Mouse (Mus musculus) cortical plate, adult 2 months (tissue): ENCODE measurements at regions not wholly inside any gene's neighbourhood (a gene's known extent, or its start where the extent isn't known, plus 50 kb on each side); places are given as distances from the start of the nearest gene placed in this dataset.

ENCODE experiments used
- H3K27ac ChIP-seq: fragments of 200-500 bp; 2 replicates; pipeline ENCODE4 v1.5.1; 2012; ENCODE audit warnings: low read length, control low read depth, inconsistent platforms; ENCODE audit not compliant: insufficient read depth
- H3K4me1 ChIP-seq: fragments of 200-500 bp; 2 replicates; pipeline ENCODE4 v1.6.1; 2011; ENCODE audit warnings: low read length; ENCODE audit not compliant: control insufficient read depth, insufficient read depth
- H3K4me3 ChIP-seq: fragments of 200-500 bp; 2 replicates; pipeline ENCODE4 v1.5.1; 2011; ENCODE audit warnings: mild to moderate bottlenecking, low read length, control low read depth; ENCODE audit not compliant: insufficient read depth
- CTCF ChIP-seq: fragments of 200-500 bp; IDR thresholded peaks from 2 replicates; pipeline ENCODE4 v1.5.1; 2011; ENCODE audit warnings: mild to moderate bottlenecking, control low read depth, low read length; ENCODE audit not compliant: insufficient read depth; ENCODE audit errors: extremely low read depth
- POLR2A ChIP-seq: fragments of 200-500 bp; IDR thresholded peaks from 2 replicates; pipeline ENCODE4 v1.6.1; 2011; ENCODE audit warnings: mild to moderate bottlenecking, low read length, control low read depth; ENCODE audit not compliant: insufficient read depth; ENCODE audit errors: extremely low read depth

DNA sequence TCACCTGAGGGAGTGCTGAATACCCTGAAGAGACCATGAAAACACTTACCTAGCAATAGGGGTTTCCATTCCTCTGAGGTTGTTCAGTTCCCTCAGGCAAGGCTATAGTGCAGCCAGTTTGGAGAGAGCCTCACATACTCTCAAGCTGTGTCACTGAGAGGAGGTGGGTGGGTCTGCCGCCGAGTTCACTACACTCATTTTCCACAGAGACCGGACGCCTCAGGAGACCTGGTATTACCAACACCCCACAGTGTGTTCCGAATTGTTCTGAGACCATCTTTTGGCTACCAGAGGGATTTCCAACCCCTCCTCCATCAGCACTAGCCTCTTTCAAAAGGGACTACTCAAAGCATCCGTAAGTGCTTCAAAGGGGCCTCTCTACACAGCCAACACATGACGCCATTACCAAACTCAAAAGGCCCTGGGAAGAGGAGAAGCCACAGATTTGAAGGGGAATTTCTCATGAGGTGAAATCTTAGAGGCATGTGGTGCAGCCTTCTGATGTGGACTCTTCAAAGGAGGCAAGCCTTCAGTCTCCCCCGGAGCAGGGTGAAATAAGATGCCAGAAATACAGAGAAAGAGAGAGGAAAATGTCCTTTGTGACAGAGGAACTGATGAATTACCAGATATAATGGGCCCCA lies 260.1 kb upstream of the Pabpc6 start:
- no peak overlapping the region for H3K4me3 ChIP-seq
- H3K27ac ChIP-seq = no peak overlapping the region
- TF ChIP-seq CTCF (no peak), POLR2A (no peak)
- H3K4me1 ChIP-seq = peaks cover 9% of the 10 kb centered on the region

DNA sequence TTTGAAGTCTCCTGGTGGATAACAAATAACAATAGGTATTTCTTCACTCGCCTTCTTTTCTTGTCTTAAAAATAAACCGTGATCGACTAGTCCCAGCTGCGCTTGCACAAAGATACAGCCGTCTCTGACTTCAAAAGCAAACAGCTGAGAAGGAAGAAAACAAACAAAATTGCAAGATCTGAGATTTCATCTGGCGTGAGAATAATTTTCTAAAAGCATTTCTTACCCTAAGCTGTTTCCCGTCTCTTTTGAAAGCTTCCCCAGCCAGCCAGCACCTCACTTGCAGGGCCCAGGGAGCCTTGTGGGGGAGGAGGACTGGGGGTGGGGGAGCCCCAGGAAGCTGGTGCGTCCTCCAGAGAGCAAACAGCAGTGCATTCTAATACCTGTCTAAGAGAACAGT lies 258.2 kb upstream of the Pabpc6 start:
- no peak for TF ChIP-seq POLR2A
- TF ChIP-seq CTCF = no peak
- peaks cover 9% of the 10 kb centered on the region for H3K4me1 ChIP-seq
- peak overlapping the region; percentile 36; the same call in 1 of the 2 replicates for H3K27ac ChIP-seq
- no peak overlapping the region for H3K4me3 ChIP-seq

DNA sequence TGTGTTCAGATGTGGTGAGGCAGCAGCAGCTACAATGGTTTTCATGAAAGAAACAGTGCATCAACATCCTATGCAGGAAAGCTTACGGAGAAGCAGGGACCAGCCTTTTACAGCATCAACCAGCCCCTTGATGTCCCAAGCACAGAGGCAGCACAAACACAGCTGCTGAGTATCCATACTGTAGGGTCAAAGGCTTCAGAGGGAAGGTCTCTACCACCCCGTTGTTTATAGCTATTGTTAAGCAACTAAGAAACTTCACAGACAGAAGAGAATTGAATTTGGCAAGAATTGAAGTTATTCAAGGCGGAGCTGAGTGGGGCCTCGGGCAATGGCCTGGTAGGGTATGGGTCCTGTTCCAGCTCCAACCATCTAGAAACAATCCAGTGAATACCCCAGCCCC lies 256.8 kb upstream of the Pabpc6 start:
- no peak for TF ChIP-seq CTCF
- no peak for TF ChIP-seq POLR2A
- Histone ChIP-seq H3K4me1 (peaks cover 8% of the 10 kb centered on the region), H3K4me3 (no peak overlapping the region), H3K27ac (no peak overlapping the region; the same call in 1 of the 2 replicates)

DNA sequence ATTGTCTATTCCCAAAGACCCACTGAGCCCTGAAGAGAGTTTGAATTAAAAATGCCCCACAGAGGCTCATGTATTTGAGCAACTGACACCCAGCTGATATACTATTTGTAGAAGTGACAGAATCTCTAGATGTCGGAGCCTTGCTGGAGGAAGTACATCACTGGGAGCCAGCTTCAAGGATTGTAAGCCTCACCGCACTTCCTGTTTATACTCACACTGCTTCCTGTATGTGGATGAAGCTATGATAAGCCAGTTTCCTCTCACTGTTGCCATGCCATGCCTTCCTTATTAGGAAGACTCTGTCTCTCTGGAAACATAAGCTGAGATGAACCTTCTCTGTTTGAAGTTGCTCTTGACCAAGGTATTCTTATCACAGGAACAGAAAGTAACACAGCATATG lies 251.8 kb upstream of the Pabpc6 start:
- no peaks in the 10 kb centered on the region for H3K4me1 ChIP-seq
- TF ChIP-seq POLR2A (no peak), CTCF (no peak)

DNA sequence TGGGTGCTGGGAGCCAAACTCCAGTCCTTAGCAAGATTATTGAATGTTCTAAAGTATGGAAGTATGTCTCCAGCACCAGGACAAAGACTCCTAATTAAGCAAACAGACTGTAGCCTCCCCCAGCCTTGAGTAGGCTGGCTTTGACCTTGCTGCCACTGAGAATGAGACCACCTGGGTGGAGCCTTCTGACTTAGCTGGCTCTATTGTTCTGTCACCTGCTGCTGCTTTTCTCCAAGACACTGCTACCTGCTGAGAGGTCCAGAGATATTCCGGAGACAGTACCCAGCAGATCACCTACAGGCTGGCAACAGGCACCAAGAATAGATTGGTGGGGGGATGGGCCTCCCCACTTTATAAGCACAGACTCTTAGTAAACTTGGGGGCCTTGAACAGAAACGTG lies 247.5 kb upstream of the Pabpc6 start:
- TF ChIP-seq CTCF (no peak), POLR2A (no peak)
- Histone ChIP-seq H3K4me3 (no peak overlapping the region), H3K27ac (no peak overlapping the region), H3K4me1 (no peaks in the 10 kb centered on the region)

More for the DNA sequence above, 251.8 kb upstream of the Pabpc6 start:
- H3K27ac ChIP-seq = no peak overlapping the region
- H3K4me3 ChIP-seq = no peak overlapping the region

DNA sequence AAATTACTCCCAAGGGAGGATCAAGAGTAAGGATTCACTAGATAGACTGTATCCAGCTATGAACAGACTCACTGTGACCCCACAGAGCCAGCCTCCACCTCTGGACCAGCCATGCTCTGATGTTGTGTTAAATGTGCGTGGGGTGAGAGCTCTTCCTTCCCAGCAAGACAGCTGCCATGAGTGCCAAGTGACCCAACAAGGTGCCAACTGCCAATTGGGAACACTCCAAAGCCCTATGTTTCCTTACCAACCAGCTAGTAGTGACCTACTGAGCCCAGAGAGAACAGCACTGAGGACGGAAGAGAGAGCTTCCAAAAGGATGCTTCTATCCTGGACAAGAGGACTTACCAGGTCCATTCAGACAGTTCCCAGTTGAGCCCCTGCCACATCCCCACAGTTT lies 241.3 kb upstream of the Pabpc6 start:
- TF ChIP-seq CTCF (no peak), POLR2A (no peak)

DNA sequence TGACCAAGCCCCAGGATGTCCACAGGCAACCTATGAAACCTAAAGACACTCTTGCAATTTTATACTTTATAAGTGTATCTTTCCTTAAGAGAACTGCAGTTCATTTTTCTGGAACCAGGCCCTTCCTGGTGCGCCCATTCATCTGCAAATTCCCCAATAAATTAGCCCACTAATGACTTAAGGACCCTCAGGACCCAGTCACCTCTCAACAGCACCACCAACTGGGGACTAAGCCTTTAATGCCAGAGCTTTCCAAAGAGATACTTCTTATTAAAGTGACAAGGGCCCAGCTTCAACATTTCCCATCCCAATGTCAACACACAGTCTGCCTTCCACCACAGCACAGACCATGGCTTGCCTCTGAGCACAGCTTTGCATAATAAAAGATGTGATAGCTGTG lies 237.6 kb upstream of the Pabpc6 start:
- no peak for TF ChIP-seq CTCF
- TF ChIP-seq POLR2A = no peak
- H3K4me1 ChIP-seq = peaks cover 7% of the 10 kb centered on the region
- no peak overlapping the region for H3K4me3 ChIP-seq
- H3K27ac ChIP-seq = no peak overlapping the region

More for the DNA sequence above, 241.3 kb upstream of the Pabpc6 start:
- peaks cover 3% of the 10 kb centered on the region for H3K4me1 ChIP-seq
- H3K4me3 ChIP-seq = no peak overlapping the region
- H3K27ac ChIP-seq = no peak overlapping the region

DNA sequence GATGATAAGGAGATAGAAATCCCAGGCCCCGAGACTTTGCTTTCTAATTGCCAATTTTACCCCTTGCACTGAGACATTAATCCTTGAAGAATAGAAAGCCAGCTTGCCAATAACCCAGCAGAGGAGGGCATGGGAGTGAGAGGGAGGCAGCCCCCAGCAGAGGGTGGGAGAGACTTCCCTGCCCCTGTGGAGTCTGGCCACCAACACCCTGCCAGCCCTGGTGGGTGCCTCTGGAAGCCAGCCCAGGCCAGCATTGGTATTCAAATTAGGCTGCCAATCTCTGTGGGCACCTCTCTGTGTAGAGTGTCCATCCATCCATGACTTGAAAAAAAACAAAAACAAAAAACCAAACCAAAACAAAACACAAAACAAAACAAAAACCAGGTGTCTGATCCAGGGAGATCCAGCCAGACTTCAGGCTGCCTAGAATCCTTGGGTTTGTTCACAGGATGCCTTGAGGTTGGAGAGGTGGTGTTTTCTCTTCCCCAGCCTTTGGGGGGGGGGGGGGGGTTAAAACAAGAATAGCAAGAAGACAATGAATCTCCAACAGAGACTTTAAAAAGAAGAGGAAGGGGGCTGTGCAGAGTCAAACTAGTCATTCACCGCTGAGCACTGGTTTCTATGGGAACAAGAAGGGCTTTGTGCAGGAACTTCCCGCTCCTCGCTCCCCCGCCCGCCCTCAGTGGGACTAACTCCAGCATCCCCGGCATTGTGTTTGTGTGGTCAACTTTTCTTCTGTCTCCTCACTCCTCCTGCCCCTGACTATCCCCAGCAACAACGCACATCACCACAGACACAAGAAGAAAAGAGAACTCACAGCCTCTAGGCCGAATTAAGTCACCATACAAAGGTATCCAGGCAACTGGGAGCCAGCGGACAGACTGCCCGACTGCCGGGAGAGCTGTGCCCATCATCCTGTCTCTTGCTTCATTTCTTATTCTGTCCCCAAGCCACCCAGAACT lies 236.3 kb upstream of the Pabpc6 start:
- peaks cover 7% of the 10 kb centered on the region for H3K4me1 ChIP-seq
- TF ChIP-seq POLR2A = no peak
- no peak for TF ChIP-seq CTCF
- peak overlapping the region; percentile 18; the same call in 1 of the 2 replicates for H3K4me3 ChIP-seq
- H3K27ac ChIP-seq = peak overlapping the region; percentile 86

DNA sequence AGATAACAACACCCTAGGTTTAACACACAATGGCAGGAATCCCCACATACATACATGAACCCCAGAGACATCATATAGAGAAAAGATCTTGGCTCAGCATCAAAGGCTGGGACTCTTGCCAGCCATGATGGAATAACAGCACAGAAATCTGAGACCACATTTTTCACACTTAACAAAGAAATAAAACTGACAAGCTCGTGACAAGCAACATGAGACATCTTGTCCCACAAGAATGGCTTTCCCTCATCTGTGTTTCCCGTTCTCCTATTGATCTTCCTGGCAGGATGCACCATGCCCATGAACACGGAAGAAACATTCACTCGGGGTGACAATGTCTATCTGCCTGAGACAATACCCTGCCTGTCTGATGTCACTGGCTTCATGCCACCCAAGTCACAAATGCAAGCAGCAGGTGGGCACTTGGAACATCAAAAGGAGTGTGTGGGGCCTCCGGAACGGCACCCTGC lies 235.0 kb upstream of the Pabpc6 start:
- Histone ChIP-seq H3K27ac (peak overlapping the region; percentile 27), H3K4me1 (peaks cover 7% of the 10 kb centered on the region), H3K4me3 (no peak overlapping the region)
- TF ChIP-seq POLR2A (no peak), CTCF (no peak)

DNA sequence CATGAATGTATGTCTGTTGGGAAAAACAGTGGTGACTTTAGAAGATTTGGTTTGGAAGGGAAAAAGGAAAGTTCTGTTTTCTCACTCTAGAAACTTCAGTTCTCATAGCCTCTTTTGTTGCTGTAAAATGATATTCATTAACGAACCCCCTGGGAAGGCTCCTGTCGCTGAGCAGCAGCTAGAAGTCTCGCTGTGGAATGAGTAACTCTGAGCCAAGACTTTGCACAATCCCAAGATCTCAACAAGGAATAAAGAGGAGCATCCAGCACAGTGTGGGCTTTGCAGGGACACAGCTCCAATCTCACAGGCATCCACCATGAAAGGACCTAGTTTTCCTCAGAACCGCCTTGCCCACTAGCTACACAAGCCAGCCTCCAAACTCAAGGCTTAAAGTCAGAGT lies 233.8 kb upstream of the Pabpc6 start:
- Histone ChIP-seq H3K4me1 (peaks cover 7% of the 10 kb centered on the region), H3K27ac (0 out of 2 replicates have a peak overlapping the region, but pooled peaks have one; percentile 56), H3K4me3 (no peak overlapping the region)
- TF ChIP-seq POLR2A = no peak
- no peak for TF ChIP-seq CTCF
